Mouse (Mus musculus) urinary bladder, postnatal 14 days (tissue): ENCODE measurements around the gene Scgb2b20.
"Not testable (repeated sequence)": the region's sequence is repeated elsewhere in the genome, so short reads cannot be mapped to it uniquely, and the experiment has no call there.

Source experiments
- DNase-seq: peaks from one replicate; pipeline ENCODE4 v3.0.0; 2021; ENCODE audit warnings: low spot score

Gene Scgb2b20

DNA sequence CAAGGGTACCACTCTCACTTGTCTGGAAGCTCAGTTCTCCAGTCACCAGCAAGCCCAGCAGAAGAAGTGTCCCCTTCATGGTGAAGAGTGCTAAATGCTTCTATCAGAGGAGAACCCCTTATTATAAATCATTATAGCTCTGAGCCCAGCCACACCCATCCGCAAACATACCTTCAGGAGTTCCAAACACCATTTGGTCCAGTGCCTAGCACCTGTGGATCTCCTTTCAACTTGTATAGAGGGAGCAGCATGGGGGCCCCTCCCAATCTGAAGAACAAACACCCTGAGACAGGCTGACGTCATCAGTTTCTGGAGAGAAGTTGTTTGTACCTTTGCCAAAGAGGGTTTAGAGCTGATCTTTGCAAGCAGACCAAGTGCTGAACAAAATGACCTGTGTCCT lies at the start of gene Scgb2b20:
Gene Scgb2b20 (minus strand): TSS at position 101 of the 400 bp plus-strand sequence.
- DNase-seq = not testable (repeated sequence)

DNA sequence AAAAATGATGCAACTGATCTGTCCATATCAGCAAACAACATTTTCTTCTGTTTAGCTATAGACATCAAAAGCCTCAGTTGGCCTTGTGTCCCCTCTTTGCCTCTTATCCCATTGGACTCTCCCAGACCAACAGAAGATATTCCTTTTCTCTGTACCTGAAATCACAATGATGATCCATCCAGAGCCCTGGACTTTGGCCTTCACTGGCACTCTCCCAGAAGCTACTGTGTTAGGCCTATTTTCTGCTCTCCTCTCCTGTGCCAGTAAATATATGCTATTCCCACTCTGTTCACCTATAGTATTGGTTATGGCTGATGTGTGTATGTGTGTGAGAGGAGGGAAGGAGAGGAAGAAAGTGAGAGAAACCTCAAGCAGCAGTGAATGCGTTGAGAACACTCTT lies 43.6 kb upstream of the Scgb2b20 start:
- not testable (repeated sequence) for DNase-seq

DNA sequence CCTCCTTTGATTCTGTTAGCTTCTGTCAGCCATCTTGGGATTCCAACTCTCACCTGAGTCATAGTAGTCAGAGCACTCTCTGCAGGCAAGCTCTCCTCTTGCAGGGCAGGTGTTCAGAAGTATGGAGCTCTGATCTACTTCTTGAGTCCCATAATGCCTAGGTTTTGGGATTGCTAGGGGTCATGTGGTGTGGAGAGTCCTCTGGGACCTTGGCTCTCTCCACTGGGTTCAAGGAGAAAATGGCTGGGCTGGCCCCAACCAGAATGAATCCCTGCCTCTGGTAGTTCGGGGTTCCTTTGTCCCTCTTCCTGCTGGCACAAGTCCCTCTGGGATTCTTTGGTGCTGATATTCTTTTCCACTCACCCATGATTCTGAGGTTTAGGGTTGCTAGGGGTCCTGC lies 35.5 kb upstream of the Scgb2b20 start:
- no peak for DNase-seq

DNA sequence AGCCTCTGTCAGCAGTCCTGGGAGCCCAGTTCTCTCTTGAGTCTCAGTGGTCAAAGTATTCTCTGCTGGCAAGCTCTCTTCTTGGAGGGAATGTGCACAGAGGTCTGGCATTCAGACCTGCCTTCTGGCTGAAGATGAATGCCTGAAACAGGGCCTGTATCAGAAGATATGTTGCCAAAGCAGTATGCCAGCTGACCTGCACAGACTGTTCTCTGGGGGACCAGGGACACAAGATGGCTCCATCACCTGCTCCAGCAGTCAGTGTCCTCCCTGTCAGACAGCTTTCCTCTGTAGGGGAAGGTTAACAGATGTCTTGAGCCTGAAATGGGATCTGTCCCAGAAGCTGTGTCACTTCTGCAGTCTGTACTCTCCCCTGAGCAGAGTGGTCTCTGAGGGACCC lies 33.6 kb upstream of the Scgb2b20 start:
- not testable (repeated sequence) for DNase-seq

DNA sequence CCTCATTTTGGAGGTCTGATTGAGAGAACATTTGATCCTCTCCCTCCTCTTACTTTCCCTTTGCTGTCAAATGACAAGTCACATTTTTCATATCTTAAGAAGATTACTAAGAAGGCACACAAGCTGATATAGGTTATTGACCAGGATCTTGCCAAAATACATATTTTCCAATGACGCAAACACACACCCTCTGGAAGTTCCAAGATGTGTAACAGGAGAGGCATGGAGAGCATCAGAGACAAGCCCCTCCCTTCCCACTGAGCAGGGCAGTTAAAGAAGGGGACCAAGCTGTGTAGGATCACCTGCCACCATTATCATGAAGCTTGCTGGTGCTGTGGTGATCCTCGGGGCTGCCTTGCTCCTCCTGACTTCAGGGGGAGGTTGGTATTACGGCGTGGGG lies 6.8 kb upstream of the Scgb2b20 start, which contains the start of gene Scgb1b20:
Gene Scgb1b20 (plus strand): TSS at position 301 of the 400 bp plus-strand sequence.
- not testable (repeated sequence) for DNase-seq
